Mouse (Mus musculus): Measurements from ENCODE around the gene Gapt.

GRCm38 (mm10) chr13:110307188-110307587, 49.8 kb downstream of the Gapt start:
- no peak for TF ChIP-seq POLR2A (IDR thresholded peaks at IDR 0.05; ENCODE audit: control insufficient read depth, low read depth, low read length)
- TF ChIP-seq CTCF (IDR thresholded peaks at IDR 0.05; ENCODE audit: control insufficient read depth, insufficient read depth, insufficient replicate concordance, low read depth, low read length), result no peak
